Mouse (Mus musculus) lung, postnatal 10 days (tissue): ENCODE results near the gene Islr2.
"Not testable (repeated sequence)": the region's sequence is repeated elsewhere in the genome, so short reads cannot be mapped to it uniquely, and the experiment has no call there.

Source experiments
- DNase-seq: peaks from one replicate; pipeline ENCODE4 v3.0.0; 2021

Gene Islr2

DNA sequence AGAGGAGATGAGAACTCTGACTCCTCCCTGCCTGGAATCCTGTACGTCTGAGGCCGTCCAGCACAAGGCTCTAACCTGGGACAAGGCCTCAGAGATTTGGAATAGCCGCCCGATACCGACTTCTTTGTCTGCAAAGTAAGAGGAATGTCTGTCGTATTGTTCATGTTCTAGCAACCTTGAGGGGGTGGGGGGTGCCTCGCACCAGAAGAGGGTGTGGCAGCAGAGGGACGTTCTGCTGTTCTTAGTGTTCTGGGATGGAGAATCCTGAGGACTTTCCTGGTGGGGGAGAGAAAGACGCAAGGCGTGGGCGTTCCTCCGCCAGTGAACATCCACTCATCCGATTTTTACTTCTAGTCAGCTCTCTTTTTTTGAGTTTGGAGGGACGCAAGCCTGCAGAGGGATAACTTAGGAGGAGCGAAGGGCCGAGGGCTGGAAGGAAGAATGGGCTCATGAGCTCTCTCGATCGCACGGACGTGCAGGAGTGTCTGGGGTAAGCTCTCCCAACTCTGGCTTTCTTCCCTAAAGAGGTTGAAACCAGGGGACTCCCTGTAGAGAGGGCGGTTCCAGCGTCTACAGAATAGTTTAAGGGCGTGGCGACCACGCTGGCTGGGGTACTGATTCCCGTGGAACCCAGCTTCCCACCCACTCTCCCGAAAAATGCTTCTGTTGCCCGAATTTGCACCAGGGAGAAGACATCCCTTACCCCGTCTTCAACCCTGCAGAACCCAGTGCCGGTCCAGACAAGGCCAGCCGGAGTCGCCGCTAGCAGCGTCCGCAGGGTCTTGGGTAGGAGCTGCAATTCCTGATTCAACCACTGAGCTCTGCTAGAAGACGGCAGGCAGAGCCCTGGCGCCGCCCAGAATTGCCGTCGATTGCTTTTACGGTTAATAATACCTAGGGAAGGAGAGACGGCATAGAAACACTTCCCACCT is at the start of gene Islr2, which contains the start of gene Islr:
Islr2 (minus strand) TSS at position 804 of the 932 bp plus-strand sequence.
Islr (minus strand) TSS at position 791 of the 932 bp plus-strand sequence.
- DNase-seq = peak; percentile 89

DNA sequence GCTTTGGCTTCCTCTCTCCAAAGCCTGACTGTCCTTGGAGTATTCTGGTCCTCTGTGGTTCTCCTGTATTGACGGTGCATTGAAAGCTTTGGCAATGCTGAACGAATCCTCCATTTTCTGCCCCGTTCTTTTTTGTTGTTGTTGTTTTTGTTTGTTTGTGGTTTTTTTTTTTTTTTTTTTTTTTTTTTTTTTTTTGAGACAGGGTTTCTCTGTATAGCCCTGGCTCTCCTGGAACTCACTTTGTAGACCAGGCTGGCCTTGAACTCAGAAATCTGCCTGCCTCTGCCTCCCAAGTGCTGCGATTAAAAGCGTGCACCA is 49.6 kb upstream of the Islr2 start:
- DNase-seq = not testable (repeated sequence)

DNA sequence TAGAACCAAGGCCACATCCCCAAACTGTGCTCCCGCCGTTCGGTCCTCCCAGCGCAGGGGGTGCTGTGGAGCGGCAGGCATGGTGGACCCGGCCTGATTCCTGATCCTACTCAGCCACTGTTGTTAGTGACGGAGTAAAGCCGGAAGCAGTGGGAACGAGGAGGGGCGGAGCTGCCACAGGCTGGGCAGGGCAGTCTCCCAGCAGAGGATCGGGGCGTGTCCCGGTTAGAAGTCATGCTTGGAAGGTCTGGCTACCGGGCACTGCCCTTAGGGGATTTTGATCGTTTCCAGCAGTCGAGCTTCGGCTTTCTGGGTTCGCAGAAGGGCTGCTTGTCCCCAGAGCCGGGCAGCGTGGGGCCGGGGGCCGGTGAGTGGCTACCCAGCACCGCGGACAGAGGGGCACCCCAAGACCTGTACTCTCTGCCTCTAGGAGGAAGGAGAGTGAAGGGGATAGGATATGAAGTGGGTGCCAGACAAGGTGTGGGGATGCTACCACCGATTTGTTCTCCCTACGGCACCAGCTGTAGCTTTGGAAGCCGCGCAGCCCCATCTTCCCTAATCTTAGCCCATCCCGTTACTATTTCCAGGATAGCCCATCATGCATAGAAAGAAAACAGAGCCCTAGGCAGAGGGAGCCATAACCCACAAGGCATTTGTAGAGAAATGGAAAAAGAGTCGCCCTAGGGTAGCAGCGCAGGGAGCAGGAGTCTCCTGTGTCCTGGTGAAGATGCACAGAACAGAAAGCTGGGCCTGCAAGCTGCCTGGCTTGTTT is 49.1 kb upstream of the Islr2 start, which contains the start of gene Stoml1:
Stoml1 (plus strand) TSS at position 132 of the 772 bp plus-strand sequence.
- peak; percentile 98 for DNase-seq

DNA sequence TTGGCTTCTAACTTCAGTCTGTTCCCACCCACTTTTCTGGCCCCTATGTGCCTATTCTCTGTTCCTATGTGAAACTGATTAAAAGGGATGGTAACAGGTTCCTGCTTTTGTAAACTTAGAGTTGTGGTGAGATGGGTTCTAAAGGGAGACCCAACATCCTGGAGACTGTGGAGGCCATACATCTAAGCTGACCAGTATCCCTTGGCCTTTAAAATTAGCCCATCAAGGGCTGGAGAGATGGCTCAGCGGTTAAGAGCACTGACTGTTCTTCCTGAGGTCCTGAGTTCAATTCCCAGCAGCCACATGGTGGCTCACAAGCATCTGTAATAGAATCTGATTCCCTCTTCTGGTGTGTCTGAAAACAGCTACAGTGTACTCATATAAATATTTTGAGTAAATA is 46.6 kb upstream of the Islr2 start:
- not testable (repeated sequence) for DNase-seq

DNA sequence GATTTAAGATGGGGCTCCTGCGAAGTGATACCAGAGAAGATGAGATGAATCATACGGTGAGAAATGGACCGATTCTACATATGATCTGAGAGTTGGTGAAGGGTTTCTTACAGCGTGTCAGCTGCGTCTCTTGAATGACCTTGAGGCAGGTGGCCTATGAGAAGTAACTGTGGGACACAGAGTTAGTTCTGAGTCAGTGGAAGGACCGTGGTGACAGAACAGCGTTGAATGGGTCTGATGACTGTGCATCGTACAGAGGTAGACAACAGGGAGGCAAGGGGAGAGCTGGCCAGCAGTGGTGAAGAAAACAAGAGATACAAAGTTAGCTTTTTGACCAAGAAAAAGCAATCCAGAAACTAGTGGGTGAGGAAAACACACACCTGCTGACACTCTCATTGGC is 46.2 kb upstream of the Islr2 start:
- no peak for DNase-seq

DNA sequence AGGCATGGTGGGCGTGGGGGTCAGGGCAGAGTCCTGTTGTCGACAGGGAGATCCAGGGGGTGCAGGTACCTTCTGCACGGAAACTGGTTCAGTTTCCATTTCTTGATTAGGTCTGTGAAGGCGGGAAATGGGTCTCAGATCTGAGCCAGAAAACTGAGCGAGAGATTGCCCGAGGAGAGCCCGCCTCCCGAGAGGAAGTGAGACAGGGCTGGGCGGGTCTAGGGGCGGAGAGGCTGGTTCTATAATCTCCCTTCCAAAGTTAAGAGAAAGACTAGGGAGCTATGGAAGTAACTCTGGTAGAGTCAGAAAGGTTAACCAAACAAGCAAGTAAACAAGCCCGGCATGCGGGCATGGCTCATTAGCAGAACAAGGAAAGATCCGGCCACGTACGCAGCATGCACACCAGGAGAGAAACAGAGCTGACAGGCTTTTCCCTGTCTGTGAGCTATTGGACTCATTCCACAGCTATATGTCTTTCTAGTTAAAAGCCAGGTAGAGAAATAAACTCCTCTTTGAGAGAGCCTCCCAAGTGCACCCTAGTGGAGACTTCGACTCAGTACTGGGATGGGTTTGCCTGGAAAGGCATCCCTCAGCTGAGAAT is 45.6 kb upstream of the Islr2 start, which contains the start of gene Pml:
Pml (minus strand) TSS at position 195 of the 601 bp plus-strand sequence.
- peak; percentile 91 for DNase-seq

DNA sequence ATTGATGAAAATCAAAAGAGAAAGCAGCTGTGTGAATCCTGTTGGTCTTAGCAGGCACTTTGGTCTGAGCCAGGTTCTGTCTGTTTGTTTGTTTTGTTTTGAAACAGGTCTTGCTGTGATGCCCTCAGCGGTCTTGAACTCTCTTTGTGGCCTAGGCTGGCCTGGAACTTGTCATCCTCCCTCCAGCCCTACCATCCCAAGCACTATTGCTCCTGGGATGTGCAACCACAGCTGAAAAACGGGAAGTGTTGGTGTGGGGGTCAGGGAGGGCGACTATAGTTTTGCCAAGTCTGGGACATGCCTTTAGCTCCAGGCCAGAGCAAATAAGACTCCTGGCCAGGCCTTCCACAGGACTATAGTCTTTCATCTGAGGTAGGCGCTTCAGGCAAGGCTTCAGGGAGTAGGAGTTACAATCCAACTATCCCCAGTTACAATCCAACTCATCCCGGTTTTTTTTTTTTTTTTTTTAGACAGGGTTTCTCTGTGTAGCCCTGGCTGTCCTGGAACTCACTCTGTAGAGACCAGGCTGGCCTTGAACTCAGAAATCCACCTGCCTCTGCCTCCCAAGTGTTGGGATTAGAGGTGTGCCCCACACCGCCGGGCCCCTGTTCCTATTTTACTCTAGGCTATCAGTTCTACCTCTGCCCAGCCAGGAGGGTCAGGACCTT is 44.8 kb upstream of the Islr2 start:
- no peak for DNase-seq

DNA sequence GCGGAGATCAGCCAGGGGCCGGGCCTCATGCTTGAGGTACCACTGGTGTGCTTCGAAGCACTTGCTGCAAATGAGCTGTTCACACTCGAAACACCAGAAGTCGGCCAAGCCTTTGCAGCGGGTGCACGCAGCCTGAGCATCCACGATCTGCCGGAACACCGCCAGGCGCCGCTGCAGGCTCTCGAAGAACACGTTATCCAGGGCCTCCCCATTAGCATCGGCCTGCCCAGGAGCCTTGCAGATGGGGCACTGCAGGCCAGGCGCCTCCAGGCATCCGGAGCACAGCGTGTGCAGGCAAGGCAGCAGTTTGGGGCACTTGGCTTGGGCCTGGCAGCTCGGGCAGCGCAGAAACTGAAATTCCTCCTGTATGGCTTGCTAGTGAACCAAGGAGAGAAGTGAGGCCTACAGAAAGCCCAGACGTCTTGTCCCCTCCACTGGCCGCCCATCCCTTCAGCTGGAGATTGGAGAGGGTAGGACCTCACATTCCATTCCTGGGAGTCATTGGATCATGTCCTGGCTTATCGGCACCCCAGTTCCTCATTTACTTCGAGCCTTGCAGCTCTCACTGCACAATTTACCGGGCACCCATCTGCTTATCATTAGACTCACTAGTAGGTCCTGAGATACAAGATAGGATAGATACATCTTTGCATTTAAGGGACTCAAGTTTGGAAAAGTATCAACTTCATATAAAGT is 43.1 kb upstream of the Islr2 start:
- peak; percentile 92 for DNase-seq

GRCm38 (mm10) chr9:58246083-58246591 is 42.0 kb upstream of the Islr2 start:
- DNase-seq = no peak

- no peak for DNase-seq
Observed at GRCm38 (mm10) chr9:58243696-58244095, 39.6 kb upstream of the Islr2 start.

GRCm38 (mm10) chr9:58242696-58243095 is 38.6 kb upstream of the Islr2 start:
- no peak for DNase-seq

DNA sequence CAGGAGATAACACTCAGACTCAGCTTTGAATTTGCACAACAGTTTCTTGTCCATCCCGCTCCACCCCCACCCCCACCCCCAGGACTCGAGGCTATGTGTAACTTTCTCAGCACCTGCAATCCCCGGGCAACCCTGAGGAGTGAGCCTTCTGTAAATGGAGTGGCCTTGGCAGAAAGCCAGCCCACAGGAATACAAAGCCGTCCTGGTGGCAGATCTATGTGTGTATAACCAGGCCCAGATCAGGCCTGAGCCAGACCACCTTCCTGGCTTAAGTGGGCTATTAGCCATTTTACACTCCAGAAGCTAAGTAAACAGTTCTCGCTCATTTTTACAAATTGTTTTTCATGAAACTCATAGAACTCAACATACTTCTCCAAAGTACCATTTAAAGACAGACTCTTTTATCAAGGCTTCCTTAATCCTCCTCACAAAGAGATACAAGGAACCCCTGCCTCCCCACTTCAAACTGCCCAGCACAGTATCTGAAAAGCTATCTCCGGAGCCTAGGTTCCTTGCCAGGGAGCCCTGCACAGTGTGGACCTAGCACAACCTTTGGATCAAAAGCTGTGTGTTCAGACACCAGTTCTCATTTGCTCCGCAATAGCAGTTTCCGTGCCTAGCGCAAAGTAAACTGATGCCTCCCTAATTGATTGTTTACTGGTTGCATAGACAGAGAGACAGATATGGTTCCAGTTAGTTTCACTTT is 37.8 kb upstream of the Islr2 start:
- DNase-seq = peak; percentile 60

GRCm38 (mm10) chr9:58234502-58235015 is 30.4 kb upstream of the Islr2 start:
- DNase-seq = no peak

DNA sequence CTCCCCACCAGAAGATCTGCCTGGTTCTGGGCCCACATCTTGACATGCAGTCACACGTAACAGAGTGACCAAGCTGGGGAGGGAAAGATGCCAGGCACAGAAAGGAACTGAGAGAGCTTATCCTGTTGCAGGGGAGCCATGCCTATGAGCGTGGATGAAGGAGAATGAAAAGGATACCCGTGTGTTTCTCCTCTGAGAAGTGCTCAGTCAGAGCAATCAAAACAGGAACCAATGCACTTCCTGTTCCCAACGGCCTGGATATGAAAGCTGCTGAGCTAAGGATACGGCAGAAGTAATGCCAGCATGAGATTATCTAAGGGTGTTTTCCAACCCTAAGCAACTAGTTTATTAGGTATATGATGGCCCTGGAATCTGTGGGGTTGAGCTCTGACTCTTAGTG is 28.3 kb upstream of the Islr2 start:
- DNase-seq = no peak

DNA sequence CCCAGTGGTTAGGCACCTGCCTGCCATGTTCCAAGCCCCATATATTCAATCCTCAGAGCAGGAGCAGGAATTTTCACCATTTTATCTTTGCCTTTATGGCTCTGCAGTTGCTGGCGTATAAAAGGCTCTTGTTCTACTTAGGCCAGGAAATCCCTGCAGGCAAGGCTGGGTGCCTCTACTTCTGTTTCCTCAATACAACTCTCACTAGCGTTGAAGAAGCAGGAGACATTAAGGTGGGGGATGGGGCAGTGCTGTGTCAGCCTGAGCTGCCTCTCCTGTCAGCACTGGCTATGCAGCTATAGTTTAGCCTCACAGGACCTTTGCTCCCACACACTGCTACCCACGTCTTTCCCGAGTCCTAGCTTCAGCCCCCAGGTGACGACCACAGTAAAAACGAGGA is 27.6 kb upstream of the Islr2 start:
- no peak for DNase-seq

DNA sequence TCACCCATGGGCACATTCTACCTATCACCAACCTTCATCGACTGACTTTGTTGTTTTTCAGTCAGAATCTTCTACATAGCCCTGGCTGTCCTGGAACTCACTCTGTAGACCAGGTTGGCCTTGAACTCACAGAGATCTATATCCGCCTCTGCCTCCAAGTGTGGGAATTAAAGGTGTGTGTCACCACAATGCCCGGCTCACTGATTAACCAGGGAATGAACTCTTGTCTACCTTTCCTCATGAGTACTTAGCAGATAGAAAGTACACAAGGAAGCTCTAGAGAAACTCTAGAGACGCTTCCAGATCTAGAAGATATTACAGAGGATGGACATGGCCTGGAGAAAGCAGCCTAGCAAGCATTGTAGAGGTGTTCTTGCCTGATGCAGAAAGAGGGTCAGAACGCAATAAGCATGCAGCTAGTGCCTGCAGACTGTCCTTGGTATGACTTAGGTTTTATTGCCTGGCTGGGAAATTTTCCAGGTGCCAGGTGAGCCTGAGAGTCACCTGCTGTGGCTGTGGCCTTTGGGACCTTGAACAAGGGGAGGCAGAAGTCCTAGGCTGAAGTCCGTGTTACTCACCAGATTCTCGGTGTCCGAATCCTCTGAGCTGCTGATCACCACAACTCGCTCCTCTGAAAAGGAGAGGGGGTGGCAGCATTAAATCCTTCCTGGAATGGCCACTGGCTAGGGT is 24.8 kb upstream of the Islr2 start:
- DNase-seq = no peak

GRCm38 (mm10) chr9:58225915-58226913 is 22.1 kb upstream of the Islr2 start:
- DNase-seq = peak; percentile 74

DNA sequence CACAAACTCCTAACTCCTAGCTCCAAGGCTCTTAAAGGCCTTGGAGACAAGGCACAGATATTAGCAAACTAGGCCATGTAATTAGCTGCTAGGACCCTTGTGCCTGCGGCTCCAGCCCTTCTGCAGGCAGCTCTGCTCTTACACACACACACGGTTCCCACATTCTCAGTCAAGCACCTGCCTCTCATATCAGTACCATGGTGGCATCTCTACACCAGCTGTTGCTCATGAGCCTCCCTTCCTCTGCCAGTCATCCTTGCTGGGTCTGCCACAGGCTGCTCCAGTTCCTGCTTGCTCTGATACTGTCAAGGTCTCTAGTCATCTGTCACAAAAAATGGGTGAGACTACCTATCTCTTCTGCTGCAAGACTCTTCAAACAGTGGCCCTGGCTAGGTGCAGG is 20.2 kb upstream of the Islr2 start:
- DNase-seq = no peak
